Mouse (Mus musculus): ENCODE results near the gene Nudt16l1.

The Nudt16l1 gene

DNA sequence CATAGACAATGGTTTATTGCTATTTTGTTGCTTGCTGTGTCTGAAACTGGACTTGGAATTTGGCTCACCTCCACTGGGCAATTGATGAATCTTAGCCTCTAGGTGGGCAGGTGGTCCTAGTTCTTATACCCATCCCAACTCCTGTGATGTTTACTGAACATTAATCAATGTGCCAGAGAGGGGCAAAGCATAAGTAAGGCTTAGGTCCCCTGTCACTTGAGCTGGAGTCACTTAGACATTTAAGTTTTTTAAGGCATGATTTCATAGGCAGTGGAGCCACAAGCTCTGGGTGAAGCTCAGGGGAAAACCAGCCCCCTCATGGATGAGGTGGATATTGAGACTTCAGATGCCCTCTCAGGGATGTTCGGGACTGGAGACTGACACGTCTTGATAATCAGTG, at the start of gene Nudt16l1:
Gene Nudt16l1, plus strand, starts transcription at position 301 of the 400 bp plus-strand sequence.
- no peak for DNase-seq

DNA sequence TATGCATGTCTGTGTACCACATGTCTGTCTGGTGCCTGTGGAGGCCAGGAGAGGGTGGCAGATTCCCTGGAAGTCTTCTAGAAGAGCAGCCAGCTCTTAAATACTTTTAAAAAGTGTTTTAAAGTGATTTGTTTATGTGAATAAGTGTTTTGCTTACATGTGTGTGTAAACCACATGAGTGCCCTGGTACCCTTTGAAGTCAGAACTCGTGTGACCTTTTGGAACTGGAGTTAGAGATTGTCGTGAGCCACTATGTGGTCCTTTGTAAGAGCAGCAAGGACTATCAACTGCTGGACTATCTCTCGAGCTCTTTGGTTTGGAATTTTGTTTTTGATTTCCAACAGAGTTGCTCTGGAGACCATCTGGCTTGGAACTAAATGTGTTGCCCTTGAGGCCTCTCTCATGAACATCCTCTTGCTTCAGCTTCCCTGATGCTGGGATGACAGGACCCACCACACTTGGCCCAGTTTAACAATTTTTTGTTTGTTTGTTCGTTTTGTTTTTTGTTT, 48.3 kb upstream of the Nudt16l1 start:
- DNase-seq, result no peak

DNA sequence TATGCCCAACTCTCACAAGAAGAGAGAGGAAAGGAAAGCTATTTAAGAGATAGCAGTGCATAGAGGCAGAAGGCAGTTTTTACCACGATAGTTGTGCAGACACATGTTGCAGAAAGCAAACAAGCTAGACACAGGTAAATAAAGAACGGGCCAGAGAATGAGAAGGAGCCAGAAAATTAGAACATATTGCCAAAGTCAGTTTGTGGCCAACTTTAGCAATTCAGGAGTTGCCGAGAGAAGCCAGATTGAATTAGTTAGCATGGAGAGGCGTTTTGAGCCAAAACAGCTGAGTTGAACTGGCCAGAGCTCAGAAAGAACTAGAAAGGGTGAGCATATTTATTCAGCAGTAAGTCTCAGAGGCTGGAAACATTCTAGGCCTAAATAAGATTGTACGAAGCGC, 46.4 kb upstream of the Nudt16l1 start:
- DNase-seq, result no peak

DNA sequence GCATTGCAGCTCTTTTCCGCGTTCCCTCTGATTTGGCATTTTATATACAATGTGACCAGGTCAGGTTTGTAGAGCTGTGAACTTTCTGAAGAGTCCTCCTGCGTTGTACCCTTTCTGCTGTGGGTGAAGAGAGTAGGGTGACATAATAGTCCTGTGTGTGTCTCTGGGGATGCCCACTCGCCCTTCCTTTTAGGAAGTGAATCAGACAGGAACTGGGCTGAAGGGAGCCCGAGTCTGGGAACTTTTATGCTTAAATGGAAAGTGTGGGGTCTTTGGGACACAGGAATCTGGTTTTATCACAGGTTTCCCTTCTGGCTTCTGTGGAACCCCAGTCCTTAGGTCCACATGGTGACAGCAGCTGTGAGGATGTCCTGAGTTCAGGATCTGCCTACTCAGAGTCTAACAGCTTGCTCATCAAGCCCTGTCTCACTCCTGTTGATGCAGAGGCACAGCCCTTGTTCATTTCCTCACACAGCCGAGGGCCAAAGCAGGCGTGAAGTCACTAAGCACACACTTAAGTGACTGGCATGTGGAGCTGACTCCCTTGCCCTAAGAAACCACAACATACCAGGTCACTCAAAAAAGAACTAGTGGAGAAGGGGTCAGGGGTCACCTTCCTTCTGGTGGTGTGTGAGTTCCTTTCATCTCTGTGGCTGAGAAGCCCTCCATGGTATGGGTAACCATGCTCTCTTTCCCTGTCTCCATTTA, 44.2 kb upstream of the Nudt16l1 start:
- no peak for DNase-seq

DNA sequence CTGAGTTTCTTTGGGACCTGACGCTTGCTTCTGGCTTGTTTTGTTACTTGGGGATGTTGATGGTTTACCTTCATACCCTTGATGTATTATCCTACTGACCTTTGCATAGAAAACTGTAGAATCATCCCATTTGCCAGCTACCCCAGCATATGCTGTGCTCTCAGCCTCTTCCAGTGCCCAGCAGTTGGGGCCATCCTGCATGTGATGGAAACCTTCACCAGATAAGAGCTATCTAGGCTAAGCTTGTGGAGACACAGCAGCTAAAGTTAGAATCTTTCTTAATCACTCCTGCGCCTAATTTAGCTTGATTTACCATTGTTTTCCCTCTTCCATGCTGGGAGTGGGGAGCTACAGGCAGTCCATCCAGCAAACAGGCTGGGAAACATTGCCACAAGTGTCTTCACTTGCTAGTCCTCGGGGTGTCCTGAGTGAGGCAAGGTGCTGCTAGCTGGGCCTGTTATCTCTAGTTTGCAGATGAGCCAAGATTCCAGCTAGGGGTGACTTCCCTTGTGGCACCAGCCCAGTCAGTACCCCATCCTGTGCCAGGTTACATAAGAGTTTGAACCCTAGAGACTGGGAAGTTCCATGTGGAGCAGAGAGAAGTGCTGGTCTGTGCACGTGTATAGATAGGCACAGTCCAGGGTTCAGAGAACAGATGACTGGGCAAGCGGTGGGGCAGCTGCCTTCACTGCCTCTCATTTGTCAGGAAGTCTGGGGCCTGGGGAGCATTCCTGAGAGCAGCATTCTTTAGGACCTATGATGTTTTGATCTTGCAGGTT, 42.1 kb upstream of the Nudt16l1 start:
- no peak for DNase-seq

DNA sequence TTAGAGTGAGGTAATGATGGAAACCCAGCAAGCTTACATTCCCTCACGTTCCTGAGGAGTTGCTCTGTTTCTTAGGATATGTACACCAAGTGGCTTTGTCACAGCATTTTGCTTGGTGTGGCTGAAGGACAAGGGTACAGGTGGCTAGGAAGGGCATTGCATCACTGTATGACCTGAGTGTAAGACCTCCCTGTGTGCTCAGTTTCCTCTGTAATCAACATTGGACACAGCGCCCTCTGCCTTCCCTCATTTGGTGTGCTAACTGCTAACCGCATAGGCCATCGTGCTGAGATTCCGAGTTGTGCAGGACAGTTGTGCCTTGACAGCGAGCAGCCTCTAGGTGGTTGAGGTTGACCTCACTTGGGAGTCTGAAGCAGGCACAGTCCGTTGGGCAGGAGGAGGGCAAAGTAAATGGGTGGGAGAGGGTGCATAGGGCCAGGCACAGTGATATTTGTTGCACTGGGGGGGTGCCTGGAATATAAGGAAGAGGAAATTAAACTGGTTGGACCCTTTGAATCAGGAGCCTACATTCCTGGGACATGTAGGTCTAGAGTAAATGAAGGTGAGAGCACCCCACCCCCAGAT, 41.3 kb upstream of the Nudt16l1 start:
- DNase-seq, result no peak

DNA sequence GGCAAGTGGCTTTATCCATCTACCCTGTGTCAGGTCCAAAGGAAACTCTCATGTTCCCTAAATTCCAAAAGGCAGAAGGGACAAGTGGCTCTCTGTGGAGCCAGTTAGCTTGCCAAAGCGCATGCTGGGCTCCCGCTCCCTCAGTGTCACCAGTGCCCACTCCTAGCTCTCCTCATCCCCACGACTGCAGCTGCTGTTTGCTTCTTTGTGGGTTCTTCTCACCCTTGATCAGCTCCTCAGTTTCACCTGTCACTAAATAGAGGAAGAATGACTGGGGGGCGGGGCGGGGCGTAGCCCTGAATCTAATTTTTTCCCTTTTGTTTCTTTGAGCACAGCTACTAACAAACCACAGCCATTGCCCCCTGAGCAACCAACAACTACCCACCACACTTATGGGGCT, 39.7 kb upstream of the Nudt16l1 start:
- DNase-seq, result no peak

DNA sequence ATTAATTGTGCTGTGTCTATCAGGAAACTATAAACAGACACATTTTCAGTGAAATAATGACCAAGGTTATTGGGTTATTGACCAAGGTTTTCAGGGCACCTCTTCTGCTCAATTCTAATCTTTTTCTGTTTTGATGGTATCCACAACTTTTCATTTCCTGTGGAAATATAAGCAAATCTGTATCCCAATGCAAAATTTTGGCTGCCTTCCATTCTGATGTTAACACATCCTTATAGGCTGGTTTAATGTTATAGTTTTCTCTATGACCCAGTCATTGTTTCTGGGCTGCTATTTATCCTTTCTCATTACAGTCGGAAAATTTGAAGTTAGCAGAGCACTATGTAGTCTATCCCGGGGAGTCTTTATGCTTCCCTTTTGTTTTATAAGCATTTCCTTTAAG, 38.9 kb upstream of the Nudt16l1 start:
- DNase-seq, result no peak

DNA sequence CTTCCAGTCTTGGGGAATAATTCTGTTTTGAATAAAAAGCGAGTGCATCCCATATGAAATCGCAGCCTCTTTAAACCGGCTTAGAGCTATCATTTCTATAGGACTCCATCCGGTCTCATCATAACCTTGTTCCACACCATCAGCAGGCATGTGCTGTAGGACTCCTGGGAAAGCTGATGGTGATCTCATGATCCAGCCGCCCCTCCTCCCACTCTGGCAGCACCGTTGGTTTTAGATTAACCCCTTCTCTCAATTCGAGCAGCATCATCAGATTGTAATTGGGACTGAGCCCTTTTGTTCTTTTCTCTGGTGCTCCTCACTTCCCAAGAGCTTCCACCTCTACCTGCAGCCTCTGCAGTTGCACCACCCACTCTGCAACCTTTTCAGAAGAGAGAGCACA, 37.4 kb upstream of the Nudt16l1 start:
- DNase-seq, result no peak

DNA sequence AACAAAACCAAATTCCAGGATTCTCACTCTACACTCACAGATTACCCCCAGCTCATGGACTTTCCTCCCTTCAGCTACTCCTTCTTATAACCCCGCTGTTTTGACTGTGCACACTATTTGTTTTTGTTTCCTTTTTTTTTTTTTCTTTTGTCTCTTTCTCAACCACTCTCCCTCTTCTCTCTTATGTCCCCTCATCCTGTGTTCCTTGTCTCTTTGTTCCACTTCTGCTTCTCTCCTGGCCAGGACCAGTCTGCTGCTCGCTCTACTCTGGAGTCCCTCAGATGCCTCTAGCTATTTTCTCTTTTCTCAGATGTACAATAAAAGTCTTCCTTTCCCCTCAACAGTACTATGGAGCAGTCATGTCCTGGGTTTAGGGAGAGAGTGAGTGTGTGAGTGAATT, 36.2 kb upstream of the Nudt16l1 start:
- no peak for DNase-seq

DNA sequence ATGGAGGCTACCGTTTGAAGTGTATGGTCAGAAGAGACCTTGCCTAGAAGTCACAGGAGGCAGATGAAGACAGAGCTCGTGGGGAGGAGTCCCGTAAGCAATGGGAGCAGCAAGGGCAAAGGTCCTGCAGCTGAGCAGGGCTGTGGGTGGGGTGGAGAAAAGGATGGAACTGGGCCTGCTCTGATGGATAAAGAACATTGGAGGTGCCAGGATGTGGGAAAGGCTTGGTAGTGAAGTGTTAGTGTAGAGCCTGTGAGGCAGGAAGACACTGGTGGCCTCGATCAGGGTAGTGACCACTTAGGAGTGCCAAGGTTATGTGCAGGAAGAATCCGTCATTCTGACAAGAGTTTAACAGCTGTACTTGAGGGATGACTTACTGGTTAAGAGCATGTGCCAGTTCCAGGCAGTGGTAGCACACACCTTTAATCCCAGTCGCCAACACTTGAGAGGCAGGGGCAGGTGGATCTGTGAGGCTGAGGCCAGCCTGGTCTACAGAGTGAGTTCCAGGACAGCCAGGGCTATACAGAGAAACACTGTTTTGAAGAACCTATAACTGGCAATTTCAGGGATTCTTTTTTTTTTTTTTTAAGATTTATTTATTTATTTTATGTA, 35.0 kb upstream of the Nudt16l1 start:
- DNase-seq, result no peak

DNA sequence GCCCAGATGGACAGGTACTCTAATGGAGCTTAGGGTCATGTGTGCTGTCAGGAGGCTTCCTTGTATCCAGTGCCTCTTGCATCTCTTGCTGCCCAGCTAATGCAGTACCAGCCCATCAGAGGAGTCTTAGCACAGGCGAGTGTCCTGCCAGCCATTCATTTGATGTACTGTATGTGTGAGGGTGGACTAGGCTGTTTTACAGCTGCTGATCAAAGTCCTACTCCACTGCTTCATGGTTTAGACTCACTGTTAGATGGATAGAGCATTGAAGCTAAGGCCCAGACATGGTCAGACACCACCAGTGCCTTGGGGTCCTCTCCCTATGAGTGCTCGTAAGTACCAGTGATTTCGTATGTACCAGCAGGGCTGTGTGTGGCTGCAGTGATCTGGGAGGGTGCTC, 33.7 kb upstream of the Nudt16l1 start:
- no peak for DNase-seq

DNA sequence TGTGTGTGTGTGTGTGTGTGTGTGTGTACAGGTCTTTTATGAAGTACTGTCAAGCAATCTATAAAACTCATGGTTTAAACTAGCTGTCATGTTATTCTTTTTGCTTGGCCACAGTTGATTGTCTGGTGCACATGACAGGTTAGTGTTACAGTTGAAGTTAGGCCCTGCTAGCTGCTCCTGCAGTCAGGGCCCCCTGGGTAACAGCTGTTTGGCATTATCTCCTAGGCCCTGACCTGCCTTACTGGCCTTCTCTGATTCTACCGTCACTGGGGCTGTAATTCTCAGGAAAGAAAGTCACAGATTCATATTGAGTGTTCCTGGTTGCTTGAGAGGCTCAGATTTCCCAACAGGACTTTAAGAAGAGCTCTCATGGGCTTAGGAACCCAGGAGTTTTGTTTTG, 33.0 kb upstream of the Nudt16l1 start:
- DNase-seq, result no peak

DNA sequence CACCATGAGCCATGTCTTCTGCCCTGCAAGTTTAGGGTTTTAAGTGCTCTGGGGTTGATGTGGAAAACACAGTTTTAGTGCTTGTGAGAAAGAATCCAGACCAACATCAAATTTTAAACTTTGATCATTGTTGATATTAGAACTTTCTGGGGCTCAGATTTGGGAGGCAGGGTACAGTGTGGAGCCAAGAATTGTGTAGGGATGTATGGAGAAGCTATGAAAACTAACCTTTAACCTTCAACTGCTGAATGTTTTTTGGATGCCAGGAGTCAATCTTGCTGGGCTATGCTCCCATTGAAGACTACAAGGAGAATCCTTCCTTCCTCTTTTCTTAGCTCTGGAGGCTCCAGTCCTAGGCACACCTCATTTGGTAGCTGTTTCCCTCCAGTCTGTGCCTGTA, 32.0 kb upstream of the Nudt16l1 start:
- no peak for DNase-seq

DNA sequence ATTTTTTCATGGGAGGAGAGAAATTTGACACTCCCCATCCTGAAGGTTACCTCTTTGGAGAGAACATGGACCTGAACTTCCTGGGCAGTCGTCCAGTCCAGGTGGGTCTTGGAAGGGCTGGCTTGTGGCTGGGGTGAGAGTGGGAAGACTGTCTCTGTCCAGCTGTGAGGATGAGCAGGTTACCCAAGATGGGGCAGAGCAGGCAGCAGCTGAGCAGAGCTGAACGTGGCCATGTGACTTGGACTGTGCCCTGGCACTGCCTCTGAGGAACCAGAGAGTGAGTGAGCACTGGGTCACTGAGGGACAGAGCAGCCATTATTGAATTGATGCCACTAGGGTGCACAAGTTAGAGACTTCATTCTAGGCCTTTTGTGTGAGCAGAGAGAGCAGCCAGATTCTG, 31.2 kb upstream of the Nudt16l1 start:
- no peak for DNase-seq

DNA sequence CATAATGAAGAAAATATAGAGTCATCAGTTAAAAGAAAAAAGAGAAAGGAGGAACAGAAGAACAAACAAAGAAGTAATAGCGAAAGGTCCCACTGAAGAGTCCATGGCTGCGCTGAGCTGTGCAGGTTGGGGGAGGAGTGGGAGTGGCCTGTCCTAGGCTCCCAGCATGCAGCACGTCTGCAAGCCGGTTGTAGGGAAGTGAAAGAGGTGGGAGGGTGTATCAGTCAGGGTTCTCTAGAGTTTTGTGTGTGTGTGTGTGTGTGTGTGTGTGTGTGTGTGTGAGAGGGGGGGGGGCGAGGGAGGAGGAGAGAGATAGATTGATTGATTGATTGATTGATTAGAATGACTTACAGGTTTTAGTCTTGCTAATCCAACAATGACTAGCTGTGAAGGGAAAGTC, 30.6 kb upstream of the Nudt16l1 start:
- DNase-seq, result no peak

DNA sequence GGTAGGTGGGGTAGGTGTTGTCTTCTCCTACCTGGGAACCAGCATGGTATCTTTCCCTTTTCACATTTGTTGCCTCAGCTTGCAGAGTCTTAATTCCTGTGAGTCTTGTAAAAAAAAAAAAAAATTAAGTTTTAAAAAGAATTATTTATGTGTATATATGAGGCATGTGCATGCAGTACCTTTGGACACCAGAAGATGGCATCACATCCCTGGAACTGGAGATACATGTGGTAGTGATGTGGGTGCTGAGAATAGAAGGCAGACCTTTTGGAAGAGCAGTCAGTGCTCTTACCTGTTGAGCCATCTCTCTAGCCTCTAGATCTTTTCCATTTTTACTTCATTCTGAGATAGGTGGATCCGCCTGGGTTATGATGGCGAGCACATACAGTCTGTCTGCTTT, 28.8 kb upstream of the Nudt16l1 start:
- peak in 1 of 2 experiments; percentile 53 for DNase-seq

DNA sequence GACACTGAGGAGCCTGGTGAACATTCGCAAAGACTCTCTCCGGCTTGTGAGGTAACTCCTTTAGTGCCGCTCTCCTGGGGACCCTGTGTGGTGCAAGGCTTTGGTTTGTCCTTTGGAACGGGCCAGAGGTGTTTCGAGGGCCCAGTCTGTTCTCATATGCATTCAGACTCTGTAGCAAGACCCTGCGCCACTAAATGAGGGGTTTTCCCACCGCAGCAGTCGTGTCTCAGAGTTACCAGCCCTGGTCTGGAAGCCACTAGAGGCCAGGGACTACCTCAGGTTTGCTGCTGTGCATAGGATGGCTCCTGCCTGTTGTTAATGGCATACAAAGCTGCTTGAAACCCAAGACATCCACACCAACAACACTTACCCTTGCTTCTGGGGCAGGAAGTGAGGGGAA, 27.8 kb upstream of the Nudt16l1 start:
- no peak for DNase-seq

DNA sequence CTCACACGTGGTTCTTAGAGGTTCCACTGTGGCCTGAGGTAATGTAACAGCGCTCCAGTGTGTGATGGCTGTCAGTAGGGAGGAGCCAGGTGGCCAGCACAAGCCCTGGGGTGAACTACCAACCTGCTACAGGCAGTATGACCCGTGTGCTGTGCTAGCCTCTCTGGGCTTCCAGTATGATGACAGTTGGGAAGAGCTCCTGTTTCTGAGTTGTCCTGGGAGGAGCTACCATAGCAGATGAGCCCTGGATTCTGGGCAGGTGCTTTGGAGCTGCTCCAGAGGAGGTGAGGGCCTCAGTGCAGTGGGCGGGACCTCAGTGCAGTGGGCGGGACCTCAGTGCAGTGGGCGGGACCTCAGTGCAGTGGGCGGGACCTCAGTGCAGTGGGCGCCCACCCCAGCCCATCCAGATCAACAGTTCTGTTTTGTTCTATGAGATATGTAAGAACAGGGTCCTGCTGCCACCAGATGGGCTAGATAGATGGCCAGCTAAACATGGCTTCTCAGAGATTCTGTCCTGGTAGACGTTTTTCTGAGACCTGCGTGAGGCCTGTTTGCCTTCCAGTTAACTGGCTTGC, 26.4 kb upstream of the Nudt16l1 start:
- no peak for DNase-seq

DNA sequence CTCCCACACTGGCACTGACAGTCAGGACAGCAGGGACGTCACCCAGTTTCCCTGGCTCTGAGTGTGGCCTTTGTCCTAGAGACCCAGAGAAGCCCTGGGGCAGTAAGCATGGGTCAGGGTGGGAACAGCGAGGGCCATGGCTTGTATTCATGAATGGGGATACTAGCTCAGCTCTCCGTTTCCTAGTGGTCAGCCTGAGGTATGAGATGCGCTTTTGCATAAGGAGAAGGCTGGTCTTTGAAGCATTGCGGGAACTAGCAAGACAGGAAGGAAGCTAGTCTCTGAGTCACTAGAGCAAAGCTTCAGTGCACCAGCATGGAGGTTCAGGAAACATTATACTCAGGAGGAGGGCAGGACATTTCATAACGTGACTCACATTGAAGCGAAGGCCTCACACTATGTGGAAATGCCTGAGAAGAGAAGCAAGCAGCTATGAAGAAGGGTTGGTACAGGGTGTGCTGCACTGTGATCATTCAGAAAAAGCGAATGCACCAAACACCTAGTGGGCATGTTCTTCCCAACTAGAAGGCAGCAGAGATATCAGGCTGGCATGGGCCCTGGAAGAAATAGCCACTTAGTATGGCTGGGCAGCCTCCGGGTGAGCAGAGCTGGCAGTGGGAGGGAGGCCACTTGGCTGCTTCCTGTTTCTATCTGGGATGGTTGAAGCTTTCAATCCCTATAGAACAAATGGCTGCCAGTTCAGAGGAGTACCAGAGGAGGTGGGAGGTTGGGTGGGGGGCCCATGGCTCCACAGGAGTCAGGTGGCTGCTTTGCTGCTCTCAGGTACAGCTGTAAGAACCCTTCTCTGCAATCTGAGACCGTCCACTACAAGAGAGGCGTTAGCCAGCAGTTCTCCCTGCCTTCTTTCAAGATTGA, 25.4 kb upstream of the Nudt16l1 start:
- no peak for DNase-seq

DNA sequence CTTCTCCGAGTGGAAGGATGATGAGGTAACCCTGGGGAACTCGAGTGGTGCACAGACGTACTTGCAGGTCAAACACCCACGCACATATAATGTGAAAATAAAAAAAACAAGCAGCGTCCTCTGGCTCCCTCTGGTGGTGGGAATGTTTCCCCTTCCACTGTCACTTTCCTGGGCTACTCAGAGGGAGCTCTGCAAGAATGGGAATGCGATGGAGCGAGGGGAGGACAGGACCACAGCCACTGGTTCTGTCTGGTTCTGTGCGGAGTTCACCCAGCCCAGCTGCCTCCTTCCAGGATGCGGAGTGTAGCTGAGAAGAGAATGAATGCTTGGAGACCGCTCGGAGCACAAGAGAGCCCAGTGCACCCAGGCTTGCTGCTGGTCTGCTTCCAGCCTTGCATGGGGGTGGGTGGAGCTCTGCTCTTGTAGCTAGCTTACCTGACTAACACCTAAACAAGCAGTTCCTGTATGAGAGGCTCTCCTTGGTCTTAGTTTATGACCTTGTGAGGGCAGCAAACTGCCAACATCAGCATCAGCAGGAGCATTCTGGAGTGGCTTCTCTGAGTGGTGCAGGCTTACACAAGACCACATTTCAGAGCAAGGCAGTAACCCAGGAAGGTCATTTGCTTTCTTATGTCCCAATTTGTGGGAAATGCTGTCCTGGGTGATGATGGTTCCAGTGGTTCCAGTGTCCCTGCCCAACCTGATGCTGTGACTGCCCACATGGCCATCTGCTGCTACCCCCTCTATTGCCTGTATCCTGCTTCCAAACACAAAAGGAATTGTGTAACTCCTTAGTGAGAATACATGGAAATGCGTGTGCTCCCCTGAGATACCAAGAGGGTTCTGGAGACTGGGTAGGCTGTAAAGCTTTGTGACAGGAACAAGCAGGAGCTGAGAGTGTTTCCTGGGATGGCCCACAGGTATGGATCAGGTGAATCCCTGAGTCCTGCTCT, 24.5 kb upstream of the Nudt16l1 start:
- peak; percentile 89 to 94 for DNase-seq
